Mouse (Mus musculus): ENCODE data around the gene Cldn8. TPM values are rescaled to one million over a fixed set of nuclear protein-coding genes. Genes with fewer than 3 reads are reported as not detected.

The Cldn8 gene
- polyA plus RNA-seq, 1 experiment from 2014 or later = not detected

- 91% methylated on average over 6 of the region's 6 CpGs for WGBS (ENCODE audit: missing documents)
- Histone ChIP-seq H3K27ac (no peak overlapping the region), H3K79me2 (ENCODE audit: inconsistent target) (no peaks in the 10 kb centered on the region), H3K36me3 (ENCODE audit: inconsistent target) (no peaks in the 10 kb centered on the region), H3K4me3 (ENCODE audit: inconsistent target) (no peak overlapping the region)
These were observed 1.3 kb downstream of the Cldn8 start for GRCm38 (mm10) chr16:88561617-88562164.

GRCm38 (mm10) chr16:88542488-88542887, 20.5 kb downstream of the Cldn8 start:
- Histone ChIP-seq H3K4me3 (ENCODE audit: inconsistent target) (no peak overlapping the region), H3K79me2 (ENCODE audit: inconsistent target) (no peaks in the 10 kb centered on the region), H3K36me3 (ENCODE audit: inconsistent target) (no peaks in the 10 kb centered on the region), H3K27ac (no peak overlapping the region)
- WGBS (ENCODE audit: missing documents) = 64% methylated on average over 6 of the region's 6 CpGs

GRCm38 (mm10) chr16:88539841-88540487, 23.0 kb downstream of the Cldn8 start:
- WGBS (ENCODE audit: missing documents) = 63% methylated on average over 3 of the region's 3 CpGs
- H3K79me2 ChIP-seq (ENCODE audit: inconsistent target) = no peaks in the 10 kb centered on the region
- no peak overlapping the region for H3K27ac ChIP-seq
- no peak overlapping the region for H3K4me3 ChIP-seq (ENCODE audit: inconsistent target)
- H3K36me3 ChIP-seq (ENCODE audit: inconsistent target) = no peaks in the 10 kb centered on the region

- Histone ChIP-seq H3K79me2 (ENCODE audit: inconsistent target) (no peaks in the 10 kb centered on the region), H3K27ac (no peak overlapping the region), H3K36me3 (ENCODE audit: inconsistent target) (no peaks in the 10 kb centered on the region), H3K4me3 (ENCODE audit: inconsistent target) (no peak overlapping the region)
These were observed 51.6 kb downstream of the Cldn8 start for GRCm38 (mm10) chr16:88511348-88511747.

Other genes with a start within 250 kb of the Cldn8 start
- not detected in 3 replicates for gene Cldn17, start 56.2 kb downstream of the Cldn8 start, polyA plus RNA-seq (2018)
- gene Krtap24-1, start 49.1 kb upstream of the Cldn8 start, polyA plus RNA-seq (2018) = not detected in 3 replicates
- not detected in 3 replicates for gene 2310079G19Rik, start 64.5 kb upstream of the Cldn8 start, polyA plus RNA-seq (2018)
- gene Krtap26-1, start 84.6 kb upstream of the Cldn8 start, polyA plus RNA-seq (2018) = not detected in 3 replicates
- not detected in 3 replicates for gene Krtap27-1, start 108.5 kb upstream of the Cldn8 start, polyA plus RNA-seq (2018)
- not detected in 3 replicates for gene 2310061N02Rik, start 144.8 kb upstream of the Cldn8 start, polyA plus RNA-seq (2018)
- not detected in 3 replicates for gene Krtap13-1, start 165.7 kb upstream of the Cldn8 start, polyA plus RNA-seq (2018)
- gene Krtap13, start 188.5 kb upstream of the Cldn8 start, polyA plus RNA-seq (2018) = not detected in 3 replicates
- not detected in 3 replicates for gene 2310034C09Rik, start 195.7 kb upstream of the Cldn8 start, polyA plus RNA-seq (2018)
- not detected in 3 replicates for gene 2310057N15Rik, start 211.0 kb upstream of the Cldn8 start, polyA plus RNA-seq (2018)
- not detected in 3 replicates for gene Gm5965, start 214.7 kb upstream of the Cldn8 start, polyA plus RNA-seq (2018)
- not detected in 3 replicates for gene Gm20741, start 249.0 kb upstream of the Cldn8 start, polyA plus RNA-seq (2018)

All from macrophage (primary cell).